Mouse (Mus musculus) embryo, embryonic 11.5 days (tissue): ENCODE measurements around the gene Fam205a3.
"Not testable (repeated sequence)": the region's sequence is repeated elsewhere in the genome, so short reads cannot be mapped to it uniquely, and the experiment has no call there.

Experiments
- DNase-seq: peaks from one replicate; pipeline ENCODE4 v3.0.0-alpha.2; 2012; ENCODE audit warnings: low read depth, low spot score

The Fam205a3 gene

GRCm38 (mm10) chr4:42318034-42318433 lies at the start of gene Fam205a3:
TSS of gene Fam205a3 (plus strand) at chr4:42318334.
- DNase-seq, result not testable (repeated sequence)

- DNase-seq, result not testable (repeated sequence)
Observed at GRCm38 (mm10) chr4:42293967-42294366, 24.2 kb upstream of the Fam205a3 start, which contains the start of gene Gm21953. TSS of gene Gm21953 (plus strand) at chr4:42294267.
